Mouse (Mus musculus) ES-Bruce4 (cell line): ENCODE results near the gene Mitd1. TPM values are rescaled to one million over a fixed set of nuclear protein-coding genes. Genes with fewer than 3 reads are reported as not detected.

Experiments used
- H3K27ac ChIP-seq: 2 replicates; pipeline ENCODE4 v1.5.1; 2012; ENCODE audit warnings: low read length, inconsistent platforms; ENCODE audit not compliant: insufficient read depth
- H3K27me3 ChIP-seq: 2 replicates; pipeline ENCODE4 v1.6.1; 2012; ENCODE audit warnings: mild to moderate bottlenecking, low read length, inconsistent platforms; ENCODE audit not compliant: control insufficient read depth, poor library complexity, insufficient read depth, severe bottlenecking
- H3K36me3 ChIP-seq: 2 replicates; pipeline ENCODE4 v1.6.1; 2012; ENCODE audit warnings: inconsistent platforms, mild to moderate bottlenecking, low read length, moderate library complexity; ENCODE audit not compliant: control insufficient read depth, poor library complexity, insufficient read depth, severe bottlenecking
- H3K4me1 ChIP-seq: one replicate; pipeline ENCODE4 v1.8.1; 2011; ENCODE audit warnings: low read length; ENCODE audit not compliant: control insufficient read depth, insufficient read depth
- H3K4me3 ChIP-seq: 2 replicates; pipeline ENCODE4 v1.5.1; 2011; ENCODE audit warnings: low read depth, mild to moderate bottlenecking, low read length
- H3K9ac ChIP-seq: 2 replicates; pipeline ENCODE4 v1.6.1; 2012; ENCODE audit warnings: low read depth, mild to moderate bottlenecking, inconsistent platforms; ENCODE audit not compliant: poor library complexity, severe bottlenecking
- H3K9me3 ChIP-seq: replicated peaks from 2 replicates; pipeline ENCODE4 v1.6.1; 2012; ENCODE audit warnings: mild to moderate bottlenecking, low read length, inconsistent platforms; ENCODE audit not compliant: control insufficient read depth, poor library complexity, insufficient read depth, severe bottlenecking
- CTCF ChIP-seq: IDR thresholded peaks from one replicate; pipeline ENCODE4 v1.8.1; 2011; ENCODE audit warnings: low read depth, low read length
- EP300 ChIP-seq: IDR thresholded peaks from 2 replicates; pipeline ENCODE4 v1.6.1; 2011; ENCODE audit warnings: low read depth, low read length; ENCODE audit not compliant: insufficient read depth
- POLR2A ChIP-seq: IDR thresholded peaks from one replicate; pipeline ENCODE4 v1.8.1; 2011; ENCODE audit warnings: low read length; ENCODE audit not compliant: insufficient read depth
- polyA plus RNA-seq: library from polyadenylated mRNA; stranded (reverse); fragments of >200 nt; gene quantifications from 2 replicates; pipeline ENCODE4 v1.2.4, GENCODE M21; 2011; ENCODE audit warnings: low read depth; ENCODE audit not compliant: missing spikeins, insufficient read depth, insufficient read length

Gene Mitd1
- polyA plus RNA-seq, 1 experiment, result 38.7 TPM

DNA sequence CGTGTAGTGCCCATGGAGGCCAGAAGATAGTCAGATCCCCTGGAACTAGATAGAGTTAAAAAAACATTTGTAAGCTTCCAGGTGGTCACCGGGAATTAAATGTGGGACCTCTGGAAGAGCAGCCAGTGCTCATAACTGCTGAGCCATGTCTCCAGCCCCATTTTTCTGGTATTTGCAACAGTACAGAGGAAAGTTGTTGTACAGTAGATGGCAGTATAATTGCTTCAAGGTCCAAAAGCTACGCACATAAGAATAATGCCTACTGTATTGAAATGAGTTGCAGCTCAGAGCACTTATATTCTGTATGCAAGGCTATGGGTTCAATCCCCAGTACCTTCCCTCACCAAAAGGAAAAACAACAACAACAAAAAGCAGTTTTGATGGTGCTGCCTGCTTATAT is 1.2 kb upstream of the Mitd1 start:
- Histone ChIP-seq H3K36me3 (peaks cover 8% of the 10 kb centered on the region), H3K9me3 (no peaks in the 10 kb centered on the region), H3K27ac (no peak overlapping the region), H3K9ac (peak overlapping the region; percentile 61; the same call in 1 of the 2 replicates), H3K4me3 (no peak overlapping the region), H3K4me1 (no peaks in the 10 kb centered on the region), H3K27me3 (no peaks in the 10 kb centered on the region)
- no peak for TF ChIP-seq POLR2A
- TF ChIP-seq CTCF, result no peak
- TF ChIP-seq EP300, result no peak

DNA sequence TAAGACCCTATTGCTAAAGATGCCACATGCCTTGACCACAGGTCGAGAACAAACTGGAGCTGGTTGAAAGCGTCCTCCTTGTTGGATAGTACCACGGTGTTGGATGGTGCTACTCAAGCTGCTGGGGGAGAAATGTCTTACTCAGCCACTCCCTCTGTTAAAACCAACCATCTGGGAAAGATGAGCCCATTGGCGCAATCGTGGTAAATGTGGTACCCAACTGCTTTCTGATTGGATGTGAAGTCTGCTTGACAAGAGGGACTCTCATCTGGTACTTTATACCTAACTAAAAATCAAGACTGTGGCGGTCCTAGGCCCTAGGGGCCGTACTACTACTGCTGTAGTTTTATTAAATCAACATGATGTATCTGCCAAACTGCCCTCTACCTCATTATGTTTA is 1.0 kb downstream of the Mitd1 start:
- TF ChIP-seq CTCF (no peak), POLR2A (no peak), EP300 (no peak)
- H3K9me3 ChIP-seq, result no peaks in the 10 kb centered on the region
- H3K36me3 ChIP-seq, result no peaks in the 10 kb centered on the region; the same call in 1 of the 2 replicates
- peak overlapping the region; percentile 61 for H3K9ac ChIP-seq
- H3K4me1 ChIP-seq, result peaks cover 2% of the 10 kb centered on the region
- no peak overlapping the region for H3K27ac ChIP-seq
- peak overlapping the region; percentile 95 for H3K4me3 ChIP-seq
- no peaks in the 10 kb centered on the region for H3K27me3 ChIP-seq

DNA sequence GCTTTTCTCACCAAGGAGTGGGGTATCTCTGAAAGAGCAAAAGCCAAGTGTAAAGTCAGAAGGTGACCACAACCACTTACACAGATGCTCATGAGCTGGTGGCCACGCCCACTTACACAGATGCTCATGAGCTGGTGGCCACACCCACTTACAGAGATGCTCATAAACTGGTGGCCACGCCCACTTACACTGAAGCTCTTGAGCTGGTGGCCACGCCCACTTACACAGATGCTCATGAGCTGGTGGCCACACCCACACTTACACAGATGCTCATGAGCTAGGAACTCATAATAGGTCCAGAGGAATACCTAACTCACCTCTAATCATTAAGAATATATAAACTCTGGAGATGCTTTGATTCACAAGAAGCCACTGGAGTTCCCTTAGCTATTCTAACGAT is 5.8 kb downstream of the Mitd1 start:
- Histone ChIP-seq H3K27ac (no peak overlapping the region), H3K4me1 (peaks cover 4% of the 10 kb centered on the region), H3K9me3 (no peaks in the 10 kb centered on the region), H3K4me3 (no peak overlapping the region), H3K27me3 (no peaks in the 10 kb centered on the region), H3K9ac (no peak overlapping the region), H3K36me3 (peaks cover 10% of the 10 kb centered on the region)
- TF ChIP-seq CTCF, result no peak
- no peak for TF ChIP-seq EP300
- TF ChIP-seq POLR2A, result no peak

DNA sequence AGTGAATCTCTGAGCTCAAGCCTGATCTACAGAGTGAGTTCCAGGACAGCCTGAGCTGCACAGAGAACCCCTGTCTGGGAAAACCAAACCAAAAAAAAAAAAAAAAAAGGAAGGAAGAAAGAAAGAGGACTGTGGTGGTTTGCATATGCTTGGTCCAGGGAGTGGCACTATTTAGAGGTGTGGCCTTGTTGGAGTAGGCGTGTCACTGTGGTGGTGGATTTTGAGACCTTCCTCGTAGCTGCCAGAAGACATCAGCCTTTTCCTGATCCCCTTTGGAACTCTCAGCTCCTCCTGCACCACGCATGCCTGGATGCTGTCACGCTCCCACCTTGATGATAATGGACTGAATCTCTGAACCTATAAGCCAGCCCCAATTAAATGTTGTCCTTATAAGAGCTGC is 6.8 kb downstream of the Mitd1 start:
- peaks cover 13% of the 10 kb centered on the region for H3K36me3 ChIP-seq
- H3K9ac ChIP-seq, result no peak overlapping the region
- TF ChIP-seq EP300 (no peak), CTCF (no peak), POLR2A (no peak)

DNA sequence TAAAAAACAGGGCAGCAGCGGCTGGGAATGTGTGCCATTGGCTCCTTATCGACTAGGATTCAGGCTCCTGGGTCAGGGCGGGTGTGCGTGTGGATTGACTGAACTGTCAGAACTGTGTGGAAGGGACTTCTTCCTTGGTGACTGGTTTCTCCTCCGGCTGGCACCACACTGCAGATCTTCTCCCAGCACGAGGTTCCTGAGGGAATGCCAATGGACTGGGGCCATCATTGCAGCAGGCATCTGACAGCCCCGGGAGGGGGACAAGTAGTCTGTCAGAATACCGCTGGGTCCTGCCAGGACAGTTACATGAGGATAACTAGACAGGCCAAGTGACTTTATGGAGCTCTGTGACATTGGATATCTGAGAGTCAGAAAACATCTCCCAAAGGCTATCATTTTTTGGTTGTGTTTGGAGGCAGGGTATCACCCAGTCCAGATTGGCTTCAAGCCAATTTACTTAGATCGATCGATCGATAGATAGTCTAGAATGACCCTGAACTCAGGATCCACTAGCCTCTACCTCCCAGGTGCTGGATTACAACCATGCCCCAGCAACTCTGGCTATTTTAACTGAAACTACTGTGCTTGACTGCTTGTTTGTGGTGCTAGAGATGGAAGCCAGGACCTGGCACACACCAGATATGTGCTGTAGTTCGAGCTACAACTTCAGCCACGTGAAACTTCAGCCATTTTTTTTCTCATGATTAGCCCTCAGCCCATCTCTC is 12.3 kb downstream of the Mitd1 start:
- Histone ChIP-seq H3K4me3 (no peak overlapping the region), H3K4me1 (no peaks in the 10 kb centered on the region), H3K27me3 (no peaks in the 10 kb centered on the region), H3K36me3 (peaks cover 39% of the 10 kb centered on the region), H3K9me3 (peaks cover 10% of the 10 kb centered on the region), H3K27ac (no peak overlapping the region), H3K9ac (no peak overlapping the region)
- TF ChIP-seq EP300, result no peak

More for the DNA sequence above, 6.8 kb downstream of the Mitd1 start:
- Histone ChIP-seq H3K9me3 (no peaks in the 10 kb centered on the region), H3K27ac (no peak overlapping the region), H3K27me3 (no peaks in the 10 kb centered on the region), H3K4me3 (no peak overlapping the region), H3K4me1 (peaks cover 4% of the 10 kb centered on the region)

DNA sequence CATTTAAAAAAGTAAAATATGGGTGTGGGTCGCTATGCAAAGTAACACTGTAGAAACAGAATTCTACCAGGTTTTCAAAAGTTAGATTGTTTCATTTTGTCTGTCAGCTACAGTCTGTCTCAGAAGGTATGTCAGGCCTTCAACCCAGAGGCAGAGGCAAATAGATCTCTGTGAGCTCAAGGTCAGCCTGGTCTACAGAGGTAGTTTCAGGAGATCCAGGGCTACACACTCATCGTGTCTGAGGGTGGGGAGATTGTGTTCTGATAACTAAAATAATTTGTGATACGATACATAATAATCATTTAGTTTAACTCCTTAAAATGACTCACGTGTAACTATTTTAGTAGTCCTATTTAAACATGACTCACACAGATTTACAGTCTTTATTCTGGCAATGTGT is 17.1 kb downstream of the Mitd1 start:
- Histone ChIP-seq H3K4me3 (no peak overlapping the region), H3K9ac (peak overlapping the region; percentile 82; the same call in 1 of the 2 replicates), H3K4me1 (no peaks in the 10 kb centered on the region), H3K9me3 (peaks cover 10% of the 10 kb centered on the region), H3K36me3 (peaks cover 25% of the 10 kb centered on the region), H3K27me3 (no peaks in the 10 kb centered on the region), H3K27ac (no peak overlapping the region)
- TF ChIP-seq CTCF (no peak), EP300 (no peak), POLR2A (no peak)
